Mouse (Mus musculus) cerebellum, adult 2 months (tissue): ENCODE data around the gene Med4.

Experiments
- CTCF ChIP-seq: fragments of 200-500 bp; IDR thresholded peaks from 2 replicates; pipeline ENCODE4 v1.5.1; 2011; ENCODE audit warnings: low read depth, mild to moderate bottlenecking, control low read depth, low read length, moderate library complexity, borderline replicate concordance; ENCODE audit not compliant: insufficient read depth
- POLR2A ChIP-seq: fragments of 200-500 bp; IDR thresholded peaks from 2 replicates; pipeline ENCODE4 v1.6.1; 2011; ENCODE audit warnings: low read length, control low read depth, borderline replicate concordance; ENCODE audit not compliant: insufficient read depth

GRCm38 (mm10) chr14:73551164-73551563 is 41.3 kb downstream of the Med4 start:
- TF ChIP-seq CTCF: no peak
- no peak for TF ChIP-seq POLR2A
